Mouse (Mus musculus): ENCODE data around the gene Pds5b.
A peak's percentile ranks its signal among the peaks of the same experiment; 100 is the strongest.
"Not testable (repeated sequence)": the region's sequence is repeated elsewhere in the genome, so short reads cannot be mapped to it uniquely, and the experiment has no call there.

The Pds5b gene

GRCm38 (mm10) chr5:150829499-150829898 lies 156.0 kb downstream of the Pds5b start:
- DNase-seq, result no peak

- DNase-seq, result no peak
Observed at GRCm38 (mm10) chr5:150830718-150831117, 157.2 kb downstream of the Pds5b start.

GRCm38 (mm10) chr5:150836782-150837181 lies 163.2 kb downstream of the Pds5b start:
- DNase-seq, result no peak

- peak; percentile 31 to 60 for DNase-seq
Observed at GRCm38 (mm10) chr5:150839688-150840541, 166.4 kb downstream of the Pds5b start.

- peak in 1 of 2 experiments; percentile 9 for DNase-seq
Observed at GRCm38 (mm10) chr5:150840596-150840995, 167.1 kb downstream of the Pds5b start.

GRCm38 (mm10) chr5:150845961-150846360 lies 172.4 kb downstream of the Pds5b start:
- DNase-seq, result no peak

GRCm38 (mm10) chr5:150850821-150851220 lies 177.3 kb downstream of the Pds5b start:
- DNase-seq, result no peak

GRCm38 (mm10) chr5:150852097-150852496 lies 178.6 kb downstream of the Pds5b start:
- DNase-seq, result not testable (repeated sequence)

GRCm38 (mm10) chr5:150854506-150854905 lies 181.0 kb downstream of the Pds5b start:
- DNase-seq, result no peak

- no peak for DNase-seq
Observed at GRCm38 (mm10) chr5:150859642-150860194, 186.2 kb downstream of the Pds5b start.
